Mouse (Mus musculus): ENCODE data around the gene B3galt6. TPM values are rescaled to one million over a fixed set of nuclear protein-coding genes. Genes with fewer than 3 reads are reported as not detected.
A peak's percentile ranks its signal among the peaks of the same experiment; 100 is the strongest.

The B3galt6 gene
- total RNA-seq, 4 experiments from 2014 or later, result 0.94 to 1.8 (median 1.6) TPM

GRCm38 (mm10) chr4:155991908-155992230, 580 bp downstream of the B3galt6 start:
- no peak for DNase-seq (ENCODE audit: low spot score in 2 of 2)

- no peak for DNase-seq (ENCODE audit: low spot score in 2 of 2)
Measured at GRCm38 (mm10) chr4:155991211-155991907, 1.1 kb downstream of the B3galt6 start.

- no peak for DNase-seq (ENCODE audit: low spot score in 2 of 2)
Measured at GRCm38 (mm10) chr4:155983788-155984187, 8.7 kb downstream of the B3galt6 start.

- DNase-seq (ENCODE audit: low spot score in 2 of 2), result no peak
Measured at GRCm38 (mm10) chr4:155981436-155982082, 10.9 kb downstream of the B3galt6 start.

- no peak for DNase-seq (ENCODE audit: low spot score in 2 of 2)
Measured at GRCm38 (mm10) chr4:155973239-155973638, 19.2 kb downstream of the B3galt6 start.

GRCm38 (mm10) chr4:155972651-155973050, 19.8 kb downstream of the B3galt6 start:
- DNase-seq (ENCODE audit: low spot score in 2 of 2), result no peak

GRCm38 (mm10) chr4:155970286-155970685, 22.2 kb downstream of the B3galt6 start:
- no peak for DNase-seq (ENCODE audit: low spot score in 2 of 2)

- DNase-seq (ENCODE audit: low spot score in 2 of 2), result no peak
Measured at GRCm38 (mm10) chr4:155969043-155969653, 23.3 kb downstream of the B3galt6 start.

- no peak for DNase-seq (ENCODE audit: low spot score in 2 of 2)
Measured at GRCm38 (mm10) chr4:155964396-155964795, 28.1 kb downstream of the B3galt6 start.

GRCm38 (mm10) chr4:155963106-155963505, 29.3 kb downstream of the B3galt6 start:
- DNase-seq (ENCODE audit: low spot score in 2 of 2), result no peak

GRCm38 (mm10) chr4:155962167-155962971, 30.1 kb downstream of the B3galt6 start, which contains the start of gene C1qtnf12:
Gene C1qtnf12, plus strand, starts transcription at chr4:155962318.
- DNase-seq (ENCODE audit: low spot score in 2 of 2), result peak; percentile 5 to 20

GRCm38 (mm10) chr4:155959275-155959674, 33.2 kb downstream of the B3galt6 start:
- DNase-seq (ENCODE audit: low spot score in 2 of 2), result peak; percentile 50 to 62

- DNase-seq (ENCODE audit: low spot score in 2 of 2), result no peak
Measured at GRCm38 (mm10) chr4:155955491-155955890, 37.0 kb downstream of the B3galt6 start.

GRCm38 (mm10) chr4:155947094-155947493, 45.4 kb downstream of the B3galt6 start:
- no peak for DNase-seq (ENCODE audit: low spot score in 2 of 2)

GRCm38 (mm10) chr4:155944271-155944670, 48.2 kb downstream of the B3galt6 start:
- DNase-seq (ENCODE audit: low spot score in 2 of 2), result no peak

- DNase-seq (ENCODE audit: low spot score in 2 of 2), result peak; percentile 91 to 94
Measured at GRCm38 (mm10) chr4:155943534-155944249, 48.8 kb downstream of the B3galt6 start, which contains the start of gene Ube2j2. Gene Ube2j2, plus strand, starts transcription at chr4:155943831.

GRCm38 (mm10) chr4:155943049-155943452, 49.4 kb downstream of the B3galt6 start:
- peak; percentile 43 to 51 for DNase-seq (ENCODE audit: low spot score in 2 of 2)
